Mouse (Mus musculus): ENCODE results near the gene Gm36210. TPM values are rescaled to one million over a fixed set of nuclear protein-coding genes. Genes with fewer than 3 reads are reported as not detected.

Gene Gm36210
- total and polyA plus RNA-seq, 2 experiments: 0.13 TPM; not detected in 1

- no peak for DNase-seq (ENCODE audit: extremely low read depth, low read depth, low spot score)
- Histone ChIP-seq H3K36me3 (ENCODE audit: control insufficient read depth, insufficient read depth, low read length) (peaks cover 3% of the 10 kb centered on the region; the same call in 1 of the 2 replicates), H3K27ac (replicated peaks; ENCODE audit: insufficient read depth, low read depth, low read length) (no peak overlapping the region), H3K27me3 (ENCODE audit: control insufficient read depth, insufficient read depth, low read length) (peaks cover 6% of the 10 kb centered on the region), H3K79me2 (ENCODE audit: control insufficient read depth, insufficient read depth, low read length) (no peaks in the 10 kb centered on the region), H3K4me3 (ENCODE audit: insufficient read depth, low read depth, low read length) (peak overlapping the region; percentile 8; the same call in 1 of the 2 replicates), H3K4me1 (ENCODE audit: control insufficient read depth, insufficient read depth, low read length) (peaks cover 2% of the 10 kb centered on the region; the same call in 1 of the 2 replicates), H3K9ac (ENCODE audit: low read depth, low read length) (peak overlapping the region; percentile 12; the same call in 1 of the 2 replicates)
- WGBS: 1% methylated on average over 14 of the region's 14 CpGs
- TF ChIP-seq CTCF (IDR thresholded peaks at IDR 0.05; ENCODE audit: low read depth, low read length): no peak
- no peak for TF ChIP-seq POLR2A (IDR thresholded peaks at IDR 0.05; ENCODE audit: extremely low read depth, insufficient read depth, low read length)
Measured at GRCm38 (mm10) chr7:4922508-4922907, 16.2 kb upstream of the Gm36210 start.

GRCm38 (mm10) chr7:4921824-4922482 is 15.6 kb upstream of the Gm36210 start, which contains the start of gene Nat14:
Nat14 (plus strand) TSS chr7:4922028.
- H3K4me1 ChIP-seq (ENCODE audit: control insufficient read depth, insufficient read depth, low read length): peaks cover 2% of the 10 kb centered on the region; the same call in 1 of the 2 replicates
- TF ChIP-seq POLR2A (IDR thresholded peaks at IDR 0.05; ENCODE audit: extremely low read depth, insufficient read depth, low read length) (no peak), CTCF (IDR thresholded peaks at IDR 0.05; ENCODE audit: low read depth, low read length) (no peak)
- H3K79me2 ChIP-seq (ENCODE audit: control insufficient read depth, insufficient read depth, low read length): no peaks in the 10 kb centered on the region
- peaks cover 3% of the 10 kb centered on the region; the same call in 1 of the 2 replicates for H3K36me3 ChIP-seq (ENCODE audit: control insufficient read depth, insufficient read depth, low read length)
- H3K27ac ChIP-seq (replicated peaks; ENCODE audit: insufficient read depth, low read depth, low read length): no peak within 1 kb of the TSS
- H3K9ac ChIP-seq (ENCODE audit: low read depth, low read length): peak within 1 kb of the TSS; percentile 12; the same call in 1 of the 2 replicates
- WGBS: 31% methylated on average over 8 of the region's 8 CpGs
- no peak for DNase-seq (ENCODE audit: extremely low read depth, low read depth, low spot score)
- peak within 1 kb of the TSS; percentile 8; the same call in 1 of the 2 replicates for H3K4me3 ChIP-seq (ENCODE audit: insufficient read depth, low read depth, low read length)
- peaks cover 6% of the 10 kb centered on the region for H3K27me3 ChIP-seq (ENCODE audit: control insufficient read depth, insufficient read depth, low read length)

GRCm38 (mm10) chr7:4920976-4921823 is 14.9 kb upstream of the Gm36210 start:
- peaks cover 3% of the 10 kb centered on the region; the same call in 1 of the 2 replicates for H3K36me3 ChIP-seq (ENCODE audit: control insufficient read depth, insufficient read depth, low read length)
- 62% methylated on average over 23 of the region's 23 CpGs for WGBS
- peaks cover 7% of the 10 kb centered on the region; the same call in 1 of the 2 replicates for H3K79me2 ChIP-seq (ENCODE audit: control insufficient read depth, insufficient read depth, low read length)
- no peak for TF ChIP-seq POLR2A (IDR thresholded peaks at IDR 0.05; ENCODE audit: extremely low read depth, insufficient read depth, low read length)
- TF ChIP-seq CTCF (IDR thresholded peaks at IDR 0.05; ENCODE audit: low read depth, low read length): no peak
- no peak for DNase-seq (ENCODE audit: extremely low read depth, low read depth, low spot score)
- no peak overlapping the region for H3K9ac ChIP-seq (ENCODE audit: low read depth, low read length)
- no peak overlapping the region for H3K27ac ChIP-seq (replicated peaks; ENCODE audit: insufficient read depth, low read depth, low read length)
- peaks cover 8% of the 10 kb centered on the region for H3K4me1 ChIP-seq (ENCODE audit: control insufficient read depth, insufficient read depth, low read length)
- peaks cover 6% of the 10 kb centered on the region for H3K27me3 ChIP-seq (ENCODE audit: control insufficient read depth, insufficient read depth, low read length)
- no peak overlapping the region for H3K4me3 ChIP-seq (ENCODE audit: insufficient read depth, low read depth, low read length)

GRCm38 (mm10) chr7:4920496-4920895 is 14.2 kb upstream of the Gm36210 start:
- TF ChIP-seq CTCF (IDR thresholded peaks at IDR 0.05; ENCODE audit: low read depth, low read length) (no peak), POLR2A (IDR thresholded peaks at IDR 0.05; ENCODE audit: extremely low read depth, insufficient read depth, low read length) (no peak)
- Histone ChIP-seq H3K79me2 (ENCODE audit: control insufficient read depth, insufficient read depth, low read length) (peaks cover 14% of the 10 kb centered on the region; the same call in 1 of the 2 replicates), H3K27ac (replicated peaks; ENCODE audit: insufficient read depth, low read depth, low read length) (no peak overlapping the region), H3K4me1 (ENCODE audit: control insufficient read depth, insufficient read depth, low read length) (peaks cover 11% of the 10 kb centered on the region), H3K36me3 (ENCODE audit: control insufficient read depth, insufficient read depth, low read length) (peaks cover 3% of the 10 kb centered on the region; the same call in 1 of the 2 replicates), H3K27me3 (ENCODE audit: control insufficient read depth, insufficient read depth, low read length) (peaks cover 6% of the 10 kb centered on the region), H3K4me3 (ENCODE audit: insufficient read depth, low read depth, low read length) (no peak overlapping the region), H3K9ac (ENCODE audit: low read depth, low read length) (no peak overlapping the region)
- DNase-seq (ENCODE audit: extremely low read depth, low read depth, low spot score): no peak
- 96% methylated on average over 19 of the region's 19 CpGs for WGBS

- no peak for DNase-seq (ENCODE audit: extremely low read depth, low read depth, low spot score)
- no peak for TF ChIP-seq POLR2A (IDR thresholded peaks at IDR 0.05; ENCODE audit: extremely low read depth, insufficient read depth, low read length)
- no peak for TF ChIP-seq CTCF (IDR thresholded peaks at IDR 0.05; ENCODE audit: low read depth, low read length)
- Histone ChIP-seq H3K4me1 (ENCODE audit: control insufficient read depth, insufficient read depth, low read length) (peaks cover 11% of the 10 kb centered on the region), H3K36me3 (ENCODE audit: control insufficient read depth, insufficient read depth, low read length) (peaks cover 3% of the 10 kb centered on the region; the same call in 1 of the 2 replicates), H3K27me3 (ENCODE audit: control insufficient read depth, insufficient read depth, low read length) (peaks cover 6% of the 10 kb centered on the region), H3K79me2 (ENCODE audit: control insufficient read depth, insufficient read depth, low read length) (peaks cover 14% of the 10 kb centered on the region; the same call in 1 of the 2 replicates), H3K4me3 (ENCODE audit: insufficient read depth, low read depth, low read length) (no peak overlapping the region), H3K27ac (replicated peaks; ENCODE audit: insufficient read depth, low read depth, low read length) (no peak overlapping the region), H3K9ac (ENCODE audit: low read depth, low read length) (no peak overlapping the region)
- WGBS: 96% methylated on average over 21 of the region's 21 CpGs
Measured at GRCm38 (mm10) chr7:4919971-4920370, 13.7 kb upstream of the Gm36210 start.
